Comparison of ENCODE assay signal across 8 mouse cellular contexts in the genomic region with DNA sequence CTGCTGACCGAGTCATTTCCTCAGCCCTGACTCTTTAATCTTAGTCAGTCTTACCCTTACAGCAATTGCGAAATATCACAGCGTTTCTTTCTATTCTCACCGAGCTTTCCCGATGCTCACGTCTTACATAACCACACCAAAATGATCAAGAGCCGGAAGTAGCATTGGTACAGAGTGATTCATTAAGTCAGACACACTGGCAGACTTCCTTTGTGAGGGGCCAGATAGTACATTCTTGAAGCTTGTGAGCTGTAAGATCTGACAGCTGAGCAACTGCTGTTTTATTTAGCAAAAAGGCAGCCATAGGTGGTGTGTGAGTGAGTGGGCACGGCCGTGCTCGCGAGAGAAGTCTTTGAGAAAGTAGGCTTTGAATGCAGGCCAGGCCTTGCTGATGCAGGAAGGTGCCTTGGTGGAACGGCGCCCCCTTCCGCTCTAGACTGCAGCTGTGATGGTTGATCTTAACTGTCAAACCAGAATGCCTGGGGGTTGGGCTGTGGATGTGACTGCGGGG. TPM values are rescaled to one million over a fixed set of nuclear protein-coding genes. Genes with fewer than 3 reads are reported as not detected.
A peak's percentile ranks its signal among the peaks of the same experiment; 100 is the strongest.
DNase-seq lines count a peak whose midpoint lies in the region; ATAC-seq lines count a peak whose summit lies in the region.

No protein-coding gene starts in this region.

- H3K27me3 ChIP-seq in hindbrain, embryonic 11.5 days (ENCODE audit: control insufficient read depth, insufficient read depth, low read length): no peaks in the 10 kb centered on the region

- peaks cover 27% of the 10 kb centered on the region; the same call in 1 of the 2 replicates for H3K36me3 ChIP-seq in macrophage (ENCODE audit: inconsistent target)
- H3K36me3 ChIP-seq in hindbrain, embryonic 11.5 days (ENCODE audit: control insufficient read depth, insufficient read depth, low read length): no peaks in the 10 kb centered on the region

- H3K9me3 ChIP-seq in hindbrain, embryonic 11.5 days (ENCODE audit: control insufficient read depth, low read length): no peaks in the 10 kb centered on the region

- DNase-seq in layer of hippocampus, adult 11-12 months (ENCODE audit: low spot score): peak; percentile 68
- no peak for DNase-seq in layer of hippocampus, adult 9-10 months (ENCODE audit: low spot score)
- peak; percentile 91 for DNase-seq in fibroblast of lung, adult 2 months (ENCODE audit: low read depth)
- DNase-seq in layer of hippocampus, postnatal 14 days (ENCODE audit: low spot score in 2 of 2): peak; percentile 39 to 56
- DNase-seq in thymus, adult 18-20 months: peak; percentile 66 to 85
- no peak for DNase-seq in hindbrain, embryonic 11.5 days (ENCODE audit: low spot score)
- DNase-seq in cerebellum, postnatal 10 days: no peak

- WGBS in macrophage (ENCODE audit: missing documents): under 1% methylated on average over 15 of the region's 15 CpGs
- WGBS in hindbrain, embryonic 11.5 days: 83% methylated on average over 15 of the region's 15 CpGs

- no peak for ATAC-seq in hindbrain, embryonic 11.5 days (ENCODE audit: low FRiP score)

- H3K4me1 ChIP-seq in hindbrain, embryonic 11.5 days (replicated peaks; ENCODE audit: control insufficient read depth, insufficient read depth, low read length): no peaks in the 10 kb centered on the region

- no peak overlapping the region for H3K9ac ChIP-seq in hindbrain, embryonic 11.5 days (ENCODE audit: low read depth, low read length)

- no peak overlapping the region for H3K4me3 ChIP-seq in macrophage (ENCODE audit: inconsistent target)
- H3K4me3 ChIP-seq in hindbrain, embryonic 11.5 days (ENCODE audit: low read depth, low read length): no peak overlapping the region

- peak overlapping the region; percentile 98 for H3K27ac ChIP-seq in macrophage
- H3K27ac ChIP-seq in hindbrain, embryonic 11.5 days (ENCODE audit: low read depth, low read length): no peak overlapping the region

- H3K4me2 ChIP-seq in hindbrain, embryonic 11.5 days (replicated peaks; ENCODE audit: low read depth, low read length): no peak overlapping the region

- peaks cover 87% of the 10 kb centered on the region for H3K79me2 ChIP-seq in macrophage (ENCODE audit: inconsistent target)

RNA-seq across cellular contexts. Expression of gene Por, which starts 32.9 kb away (rescaled TPM):
- 10 to 100 TPM; 81.9 to 87.8 TPM for total RNA-seq in layer of hippocampus, postnatal 14 days (2021)
- 100 to 1,000 TPM in 25 of 26 experiments, 10 to 100 TPM in 1; 41.6 to 535 (median 288) TPM for total RNA-seq in macrophage (2018; cell fraction: chromatin; rRNA removed)
- total RNA-seq in macrophage (2018; cell fraction: cytosol; rRNA removed): 100 to 1,000 TPM; 293 to 583 (median 414) TPM
- 100 to 1,000 TPM; 124 to 641 (median 427) TPM for total RNA-seq in macrophage (2018; cell fraction: nucleus; rRNA removed)
- 256 to 2,039 TPM (median 562 TPM) in 3 replicates for polyA plus RNA-seq in macrophage (2018)
- polyA plus RNA-seq in hindbrain, embryonic 11.5 days (2014; fragmentation: Nextera tagmentation; extraction: Ambion mirVana): 63.0 and 73.1 TPM in 2 replicates

RNA-seq across cellular contexts. Expression of gene Tmem120a, which starts 41.5 kb away (rescaled TPM):
- total RNA-seq in layer of hippocampus, postnatal 14 days (2021): 10 to 100 TPM; 13.7 to 15.6 TPM
- 10 to 100 TPM in 21 of 26 experiments, 1 to 10 TPM in 5; 4.8 to 32.9 (median 14.6) TPM for total RNA-seq in macrophage (2018; cell fraction: chromatin; rRNA removed)
- total RNA-seq in macrophage (2018; cell fraction: cytosol; rRNA removed): 10 to 100 TPM; 36.8 to 57.4 (median 46.8) TPM
- total RNA-seq in macrophage (2018; cell fraction: nucleus; rRNA removed): 10 to 100 TPM in 24 of 26 experiments, 1 to 10 TPM in 2; 8.5 to 39.3 (median 19.6) TPM
- 34.9 to 76.8 TPM (median 42.6 TPM) in 3 replicates for polyA plus RNA-seq in macrophage (2018)
- 62.5 and 70.0 TPM in 2 replicates for polyA plus RNA-seq in hindbrain, embryonic 11.5 days (2014; fragmentation: Nextera tagmentation; extraction: Ambion mirVana)

Comparison
In these comparisons a context has a peak if more than half of its experiments do, and no peak if none do; other contexts are left out.
1. DNase-seq: peak in layer of hippocampus, adult 11-12 months (single experiment), fibroblast of lung, adult 2 months (single experiment), layer of hippocampus, postnatal 14 days (2 of 2) and thymus, adult 18-20 months (2 of 2); none in layer of hippocampus, adult 9-10 months (single experiment), hindbrain, embryonic 11.5 days (single experiment) and cerebellum, postnatal 10 days (0 of 2).